Mouse (Mus musculus) mouse trophoblast stem cell (cell line): Measurements from ENCODE around the gene Tmx1.

ENCODE experiments used
- in situ Hi-C, 2 experiments: fragments of 300-500 bp; cut with MseI, MboI; formaldehyde crosslinking; loops; 2 replicates in 1 of 2; 3 replicates in 1 of 2; pipeline ENCODE4 v1.15.1; 2025

Tmx1 gene

DNA sequence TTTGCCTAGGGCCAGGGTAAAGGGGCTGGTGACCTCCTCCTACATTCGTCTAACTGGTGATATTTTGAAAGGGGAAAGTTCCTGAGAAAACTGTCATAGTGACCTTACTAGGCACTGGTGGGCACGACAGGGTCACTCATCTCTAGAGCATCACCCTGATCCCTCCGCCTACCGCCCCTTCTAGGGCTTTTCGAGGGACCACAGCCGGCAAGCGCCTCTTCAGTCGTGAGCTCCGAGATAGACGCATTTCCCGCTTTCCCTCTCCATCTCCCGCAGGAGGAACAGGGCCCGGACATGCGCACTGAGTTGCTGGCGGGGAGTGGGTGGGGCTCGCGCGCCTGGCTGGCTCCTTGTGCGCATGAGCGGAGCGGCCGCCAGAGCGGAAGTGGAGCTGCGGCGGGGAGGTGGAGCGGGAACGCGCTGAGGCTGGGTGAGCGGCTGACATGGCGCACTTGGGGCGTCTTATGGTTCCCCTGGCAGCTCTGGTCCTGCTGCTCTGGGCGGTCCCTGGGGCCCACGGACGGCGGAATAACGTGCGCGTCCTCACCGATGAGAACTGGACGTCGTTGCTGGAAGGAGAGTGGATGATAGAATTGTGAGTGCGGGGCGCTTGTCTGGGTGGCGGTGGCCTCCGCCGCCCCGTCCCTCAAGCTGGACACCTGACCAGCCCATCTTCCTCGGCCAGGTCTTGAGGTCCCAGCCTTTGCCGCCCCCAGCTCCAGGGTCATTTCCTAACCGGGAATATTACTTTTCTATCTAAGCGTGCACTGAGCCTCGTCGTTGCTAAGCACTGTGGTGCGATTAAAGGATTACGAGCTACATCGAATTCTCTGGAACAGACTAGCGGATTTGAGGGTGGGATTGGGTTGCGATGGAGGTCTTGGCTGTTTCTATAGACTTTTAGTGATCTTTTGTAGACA is at the start of gene Tmx1:
Tmx1 (plus strand) TSS at position 370 of the 920 bp plus-strand sequence.
- in situ Hi-C loops: no loop called here

DNA sequence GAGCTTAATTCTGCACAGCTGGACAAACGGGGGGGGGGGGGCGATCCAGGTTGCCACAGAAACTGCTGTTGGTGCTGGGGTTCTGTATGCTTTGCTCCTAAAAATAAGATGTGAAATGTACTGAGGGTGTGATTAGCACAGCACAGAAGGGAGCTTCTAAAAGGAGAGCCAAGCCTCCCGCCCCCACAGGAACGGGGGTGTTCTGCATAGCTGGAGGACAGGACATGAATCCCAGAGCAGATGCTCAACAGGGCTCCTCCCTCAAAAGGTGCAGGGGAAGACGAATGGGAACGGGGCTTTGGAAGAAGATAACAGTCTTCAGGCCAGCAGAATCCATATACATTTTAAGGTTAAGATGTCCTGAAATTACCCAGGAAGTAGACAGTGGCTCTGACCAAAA is 48.6 kb upstream of the Tmx1 start:
- in situ Hi-C loops: no loop called here

DNA sequence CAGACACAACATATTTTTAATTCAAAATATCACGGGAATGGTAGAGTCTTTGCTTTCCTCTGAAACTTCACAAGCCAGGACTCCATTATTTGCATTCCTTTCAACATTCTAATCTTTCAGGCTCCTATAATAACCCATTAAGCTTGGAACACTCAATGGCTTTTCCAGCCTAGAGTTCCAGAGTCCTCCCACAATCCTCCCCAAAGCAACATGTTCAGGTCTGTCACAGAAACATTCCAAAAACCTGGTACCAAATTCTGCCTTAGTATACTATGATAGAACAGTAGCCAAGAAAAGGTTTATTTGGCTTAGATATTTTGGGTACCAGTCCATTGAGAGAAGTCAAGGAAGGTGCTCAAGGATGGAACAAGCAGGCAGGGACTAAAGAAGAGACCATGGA is 44.5 kb upstream of the Tmx1 start:
- in situ Hi-C loops: no loop called here

DNA sequence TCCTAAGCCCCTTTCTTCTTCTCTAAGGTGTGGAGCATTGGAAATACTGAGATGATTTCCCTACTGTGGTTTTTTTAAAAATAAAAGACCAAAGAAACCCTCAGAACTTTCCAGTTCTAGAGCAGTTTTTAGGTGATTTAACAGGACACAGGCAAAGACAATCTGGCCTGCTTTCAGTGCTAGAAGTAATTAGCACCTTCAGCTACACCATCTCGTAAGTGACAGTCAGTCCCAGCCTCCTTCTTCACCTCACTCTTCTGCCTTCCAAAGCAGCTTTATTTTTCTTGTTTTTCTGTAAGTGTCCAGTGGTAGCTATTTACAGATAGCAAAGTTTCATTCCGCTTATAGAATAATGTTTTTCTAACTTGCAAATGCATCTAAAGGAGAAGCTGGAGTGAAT is 43.3 kb upstream of the Tmx1 start:
- in situ Hi-C loops: no loop called here

DNA sequence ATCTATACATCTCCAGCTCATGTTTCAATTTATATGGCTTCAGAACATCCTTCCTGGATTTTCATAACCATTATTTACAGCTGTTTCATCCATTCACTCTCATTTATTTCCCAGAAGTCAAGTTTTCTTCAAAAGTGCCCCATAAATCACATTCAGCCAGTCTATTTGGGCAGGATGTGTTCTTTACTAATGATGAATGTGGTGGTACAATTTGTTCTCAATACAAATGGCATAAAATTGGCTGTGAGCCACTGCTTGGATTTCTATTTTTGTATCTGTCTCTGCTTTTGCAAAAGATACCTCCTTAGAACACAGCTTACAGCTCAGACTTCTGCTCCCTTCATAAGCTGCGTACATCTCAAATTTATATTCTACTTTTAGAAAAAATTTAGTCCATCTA is 32.7 kb upstream of the Tmx1 start:
- in situ Hi-C loops: no loop called here

DNA sequence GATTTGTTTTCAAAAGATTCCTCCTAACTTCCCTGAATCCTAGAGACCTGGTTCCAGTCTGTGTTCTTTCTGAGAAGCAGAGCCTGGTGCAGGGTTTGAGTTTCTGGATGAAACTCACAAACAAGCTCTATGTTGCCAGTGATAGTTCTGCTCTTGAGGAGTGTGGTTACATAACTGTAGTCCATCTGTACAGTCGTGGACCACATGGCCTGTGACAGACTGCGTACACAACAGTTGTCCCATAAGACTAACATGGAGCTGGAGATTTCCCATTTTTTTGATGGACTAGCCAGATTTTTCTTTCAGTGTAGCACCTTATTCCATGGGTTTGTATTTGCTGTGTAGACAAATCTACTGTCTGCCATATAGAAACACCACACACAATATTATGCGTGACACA is 31.9 kb upstream of the Tmx1 start:
- in situ Hi-C loops: no loop called here

DNA sequence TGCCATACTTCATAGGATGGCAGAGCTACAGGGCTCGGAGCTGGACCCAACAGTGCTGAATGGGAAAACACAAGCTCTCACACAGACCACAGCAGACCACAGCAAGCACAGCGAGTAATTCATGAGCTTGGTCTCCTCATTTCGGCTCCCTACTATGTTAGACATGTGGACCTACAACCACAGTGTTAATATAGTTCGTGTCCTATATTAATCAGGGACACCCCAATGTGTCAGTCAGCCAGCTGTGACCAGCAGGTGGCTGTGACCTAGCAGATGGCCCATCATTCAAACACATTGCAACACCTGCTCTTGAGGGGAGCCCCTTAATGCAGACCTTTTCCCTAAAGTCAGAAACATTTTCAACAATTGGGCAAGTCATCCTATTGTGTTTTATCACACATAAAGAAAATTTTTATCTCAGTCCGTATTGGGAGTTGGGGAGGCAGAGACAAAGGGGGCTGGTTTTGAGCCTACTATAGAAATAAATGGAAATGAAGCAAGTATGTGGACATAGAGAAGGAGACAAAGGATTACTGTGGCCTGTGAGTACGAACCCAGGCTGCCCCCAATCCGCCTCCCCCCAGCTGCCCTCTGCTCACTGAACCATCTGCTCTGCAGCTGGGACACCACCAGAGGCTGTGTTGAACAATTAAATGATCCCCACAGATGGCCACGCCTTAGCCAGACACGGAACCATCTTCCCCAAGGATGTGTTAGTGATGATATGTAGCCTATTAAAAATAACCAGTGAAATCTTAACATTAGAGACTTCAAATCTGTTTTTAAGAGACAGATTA is 30.4 kb upstream of the Tmx1 start:
- in situ Hi-C loops: no loop called here

DNA sequence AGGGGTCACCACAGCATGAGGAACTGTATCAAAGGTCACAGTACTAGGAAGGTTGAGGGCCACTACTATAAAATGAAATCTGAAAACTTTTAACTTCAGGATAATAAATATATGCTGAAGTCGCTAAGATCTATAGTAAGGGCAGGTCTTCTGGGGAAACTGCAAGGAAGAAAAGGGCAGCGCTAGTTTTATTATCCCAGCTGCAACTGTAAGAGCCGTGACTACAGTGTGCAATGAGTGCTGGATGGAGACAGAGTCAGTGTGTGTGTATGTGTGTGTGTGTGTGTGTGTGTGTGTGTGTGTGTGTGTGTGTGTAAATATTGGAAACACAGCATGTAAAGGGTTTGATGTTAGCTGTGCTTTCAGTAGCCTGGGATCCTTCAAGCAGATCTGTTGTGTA is 25.0 kb upstream of the Tmx1 start:
- in situ Hi-C loops: loop anchor here in 1 of 2 experiments (25.0 kb wide), 1 partner anchor 191 kb away; the partner anchor contains the start of gene Pygl

DNA sequence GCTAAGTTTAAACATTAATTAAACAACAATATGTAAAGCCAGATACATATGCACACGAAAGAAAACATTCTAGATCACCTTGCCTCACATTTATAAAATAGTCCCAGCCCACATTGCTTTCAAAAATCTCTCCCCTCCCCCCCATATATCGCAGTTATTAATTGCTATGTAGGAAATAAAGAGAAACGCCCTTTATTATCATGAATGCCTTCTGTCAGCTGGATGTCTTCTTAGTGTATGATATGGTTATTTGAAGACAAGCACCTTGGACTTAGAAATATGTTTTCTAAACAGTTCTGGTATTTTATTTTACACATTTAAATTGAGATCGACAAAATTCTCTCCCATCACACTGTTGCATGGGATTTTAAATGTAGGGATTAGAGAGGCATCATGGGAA is 23.3 kb upstream of the Tmx1 start:
- in situ Hi-C loops: loop anchor here (10.0 to 25.0 kb wide), 3 partner anchors 85 to 195 kb away; partner anchors contain the start of genes Pygl (in 2 of the 2) and Trim9 (in 1 of the 2)

DNA sequence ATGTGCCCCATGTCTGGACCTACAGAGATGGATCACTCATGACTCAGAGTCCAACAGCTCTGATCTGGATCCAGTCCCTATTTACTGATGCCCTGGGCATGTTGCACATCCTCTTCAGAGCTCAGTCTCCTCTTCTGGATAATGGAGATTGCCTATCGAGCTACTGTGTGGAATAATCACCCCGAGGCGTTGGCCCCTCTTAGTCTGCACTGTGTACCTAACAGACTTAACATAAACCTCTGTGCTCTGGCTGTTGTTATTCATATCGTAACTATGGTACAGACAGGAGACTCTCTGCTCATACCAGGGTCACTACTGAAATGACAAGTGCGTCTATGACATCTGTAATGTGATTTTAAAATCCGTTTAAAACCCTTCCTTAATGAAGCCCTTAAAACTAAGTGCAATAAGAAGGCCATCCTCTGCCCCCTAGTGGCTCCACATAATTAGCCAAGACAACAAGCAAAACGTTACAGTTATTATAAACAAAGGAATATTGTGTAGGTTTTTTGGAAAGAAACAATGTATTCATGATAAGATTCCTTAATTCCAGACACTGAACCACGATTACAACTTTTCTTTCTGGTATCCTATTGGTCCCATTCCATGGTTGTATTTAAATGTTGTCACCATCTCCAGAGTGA is 22.5 kb upstream of the Tmx1 start:
- in situ Hi-C loops: loop anchor here (10.0 to 25.0 kb wide), 3 partner anchors 86 to 196 kb away; partner anchors contain the start of genes Pygl (in 2 of the 2) and Trim9 (in 1 of the 2)

DNA sequence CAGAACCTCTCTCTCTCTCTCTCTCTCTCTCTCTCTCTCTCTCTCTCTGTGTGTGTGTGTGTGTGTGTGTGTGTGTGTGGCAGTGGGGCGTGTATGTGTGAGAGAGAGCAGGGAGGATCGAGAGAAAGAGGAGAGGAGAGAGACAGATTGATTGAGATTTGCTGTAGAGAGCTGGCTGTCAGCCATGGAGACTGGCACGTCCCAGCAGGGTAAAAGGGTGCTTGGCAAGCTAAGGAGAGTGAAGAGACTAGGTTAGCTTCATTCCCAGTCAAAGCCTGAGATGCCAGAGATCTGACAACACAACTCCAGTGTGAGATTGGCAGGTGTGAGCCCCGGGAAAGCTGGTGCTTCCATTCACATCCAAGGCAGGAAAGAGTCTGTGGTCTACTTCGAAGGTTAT is 21.5 kb upstream of the Tmx1 start:
- in situ Hi-C loops: loop anchor here (10.0 to 25.0 kb wide), 3 partner anchors 87 to 197 kb away; partner anchors contain the start of genes Pygl (in 2 of the 2) and Trim9 (in 1 of the 2)

DNA sequence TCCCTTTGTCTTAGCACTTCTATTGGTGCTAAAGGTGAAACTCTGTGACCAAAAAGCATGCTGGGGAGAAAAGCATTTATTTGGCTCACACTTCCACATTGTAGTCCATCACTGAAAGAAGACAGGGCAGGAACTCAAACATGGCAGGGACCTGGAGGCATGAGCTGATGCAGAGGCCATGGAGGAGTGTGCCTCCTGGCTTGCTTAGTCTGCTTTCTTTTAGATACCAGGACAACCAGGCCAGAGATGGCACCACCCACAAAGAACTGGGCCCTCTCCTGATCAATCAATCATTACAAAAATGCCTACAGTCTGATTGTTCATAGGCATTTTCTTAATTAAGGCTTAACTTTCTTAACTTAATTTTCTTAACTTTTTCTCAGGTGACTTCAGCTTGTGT is 2.9 kb upstream of the Tmx1 start:
- in situ Hi-C loops: loop anchor here in 1 of 2 experiments (25.0 kb wide), 1 partner anchor 213 kb away; the partner anchor contains the start of gene Pygl

DNA sequence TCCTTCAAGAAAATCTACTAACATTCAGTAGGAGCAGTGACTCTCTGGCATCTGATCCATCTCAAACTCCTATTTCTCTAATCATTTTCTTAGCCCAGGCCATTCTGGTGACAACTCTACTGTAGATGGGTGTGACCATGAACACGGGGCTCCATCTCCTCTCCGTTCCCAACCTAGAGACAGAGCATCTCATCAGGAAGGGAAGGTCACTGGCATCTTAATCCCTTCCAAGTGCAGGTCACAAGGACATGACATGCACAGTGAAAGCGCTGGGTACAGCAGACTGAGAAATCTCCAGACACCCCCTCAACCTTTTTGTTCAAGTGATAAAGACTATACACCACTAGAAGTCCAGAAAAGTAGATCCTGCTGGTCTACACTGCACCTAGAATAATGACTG is 1.4 kb upstream of the Tmx1 start:
- in situ Hi-C loops: no loop called here

DNA sequence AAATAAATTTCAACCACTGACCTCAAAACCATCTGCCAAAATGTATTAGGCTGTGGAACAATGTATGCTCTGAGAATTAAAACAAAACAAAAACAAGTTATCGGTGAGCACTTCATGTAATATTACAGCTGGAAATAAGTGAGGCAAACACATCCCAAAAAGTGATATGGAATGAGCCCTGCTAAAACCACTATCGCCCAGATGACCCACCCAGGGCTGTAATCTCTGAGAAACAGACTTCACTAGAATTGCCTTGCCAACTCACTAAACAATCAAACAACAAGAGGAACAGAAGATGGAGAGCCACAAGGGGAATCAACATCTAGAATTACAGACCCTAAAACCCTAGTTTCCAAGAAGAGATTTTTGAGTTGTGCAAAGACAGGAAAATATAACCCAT is 752 bp upstream of the Tmx1 start:
- in situ Hi-C loops: no loop called here

DNA sequence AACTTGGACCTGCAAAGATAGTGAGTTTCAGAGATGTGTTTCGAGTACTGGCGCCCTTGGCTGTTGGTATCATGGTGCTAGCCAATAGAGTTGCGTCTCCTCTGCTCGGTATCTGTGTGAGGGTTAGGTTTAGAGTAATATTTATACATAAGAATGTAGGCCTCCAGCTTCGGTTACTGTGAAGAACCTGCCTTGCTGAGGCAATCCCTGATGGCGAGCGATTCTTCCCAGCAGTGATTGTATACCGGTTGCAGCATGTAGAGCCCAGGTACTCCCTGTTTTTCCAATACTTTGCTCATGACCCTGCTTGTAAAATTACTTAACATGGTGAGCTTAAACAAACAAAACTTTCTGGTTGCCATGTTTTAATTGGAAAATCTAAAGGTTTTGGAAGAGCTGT is 2.3 kb downstream of the Tmx1 start:
- in situ Hi-C loops: no loop called here

DNA sequence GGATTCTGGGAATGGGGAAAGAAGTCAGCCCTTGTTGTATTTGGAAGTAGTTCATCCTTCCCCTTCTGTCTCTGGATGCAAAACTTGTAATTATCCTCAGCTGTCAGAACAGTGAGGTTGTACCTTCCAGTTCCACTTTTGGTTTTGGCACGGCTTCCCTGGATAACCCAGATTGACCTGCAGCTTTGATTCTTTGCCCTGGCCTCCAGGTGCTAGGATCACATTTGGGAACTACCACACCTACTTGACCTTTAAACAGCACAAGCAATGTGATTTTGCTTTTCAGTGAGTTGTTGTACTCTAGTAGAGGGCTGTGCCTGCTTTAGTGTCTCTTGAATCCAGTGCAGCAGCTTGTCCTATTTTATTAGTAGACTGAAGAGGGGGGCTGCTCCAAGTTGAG is 6.7 kb downstream of the Tmx1 start:
- in situ Hi-C loops: no loop called here

DNA sequence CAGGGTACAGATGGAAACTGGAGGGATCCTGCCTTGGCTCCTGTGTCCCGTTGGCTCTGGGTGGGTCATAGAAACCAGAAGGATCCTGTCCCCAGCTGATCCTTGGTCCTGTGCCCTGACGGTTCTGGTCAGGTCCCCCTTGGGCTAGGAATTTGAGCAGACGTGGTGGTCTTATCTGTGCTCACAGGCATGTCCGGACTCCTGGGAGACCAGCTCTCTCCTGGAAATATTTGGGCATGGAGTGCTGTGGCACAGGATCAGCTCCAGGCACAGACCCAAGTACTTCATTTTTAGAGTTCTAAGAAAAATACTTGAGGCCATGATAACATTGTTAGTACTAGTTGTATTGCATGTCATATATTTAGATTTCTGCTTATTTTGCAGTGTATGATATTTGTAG is 11.1 kb downstream of the Tmx1 start:
- in situ Hi-C loops: no loop called here

DNA sequence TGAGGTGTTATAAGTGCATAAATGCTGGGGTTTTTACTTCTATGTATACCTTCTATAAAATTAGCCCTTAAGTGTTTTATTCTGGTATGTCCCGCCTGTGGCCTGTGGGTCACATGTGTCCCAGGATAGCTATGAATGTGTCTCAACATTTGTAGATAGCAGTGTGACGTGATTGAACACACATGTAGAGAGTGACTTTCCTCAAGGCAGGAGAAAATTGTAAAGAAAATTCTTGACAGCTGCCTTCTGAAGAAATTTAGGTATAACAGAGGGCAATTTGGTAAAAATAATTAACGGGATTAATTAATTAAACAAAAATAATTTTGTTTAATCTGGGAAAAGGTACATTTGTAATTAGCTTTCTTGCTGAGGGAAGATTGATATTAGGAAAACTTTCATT is 22.4 kb downstream of the Tmx1 start:
- in situ Hi-C loops: no loop called here

DNA sequence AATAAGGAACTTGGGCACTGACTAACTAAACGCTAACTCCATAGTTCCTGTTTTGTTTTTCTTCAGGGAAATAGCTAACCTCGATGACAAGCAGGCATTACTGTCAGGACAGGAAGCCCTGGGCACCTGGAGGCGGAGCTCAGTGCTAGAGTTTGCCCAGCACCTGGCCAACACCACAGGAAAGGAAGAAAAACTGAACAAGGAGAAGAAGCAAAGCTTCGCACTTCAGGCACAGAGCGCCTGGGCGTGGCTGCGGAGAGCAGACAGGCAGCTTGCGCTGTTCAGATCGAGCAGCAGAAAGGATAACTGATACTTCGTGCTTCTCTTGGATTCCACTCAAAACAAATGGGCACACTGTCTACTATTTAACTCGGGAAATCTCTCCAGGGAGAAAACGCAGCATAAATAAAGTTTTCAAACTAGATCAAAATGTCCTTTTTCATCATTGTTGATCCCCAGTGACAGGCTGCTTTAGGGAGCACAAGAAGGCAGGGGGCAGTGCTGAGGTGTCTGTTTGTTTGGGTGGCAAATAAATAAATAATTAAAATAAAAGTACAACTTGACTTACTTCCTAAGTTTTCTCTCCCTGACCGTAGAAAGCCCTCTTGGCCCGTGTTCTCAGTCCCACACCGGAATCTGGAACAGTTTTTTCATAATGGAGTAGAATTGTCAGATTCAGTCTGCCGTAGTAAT is 24.1 kb downstream of the Tmx1 start:
- in situ Hi-C loops: no loop called here

DNA sequence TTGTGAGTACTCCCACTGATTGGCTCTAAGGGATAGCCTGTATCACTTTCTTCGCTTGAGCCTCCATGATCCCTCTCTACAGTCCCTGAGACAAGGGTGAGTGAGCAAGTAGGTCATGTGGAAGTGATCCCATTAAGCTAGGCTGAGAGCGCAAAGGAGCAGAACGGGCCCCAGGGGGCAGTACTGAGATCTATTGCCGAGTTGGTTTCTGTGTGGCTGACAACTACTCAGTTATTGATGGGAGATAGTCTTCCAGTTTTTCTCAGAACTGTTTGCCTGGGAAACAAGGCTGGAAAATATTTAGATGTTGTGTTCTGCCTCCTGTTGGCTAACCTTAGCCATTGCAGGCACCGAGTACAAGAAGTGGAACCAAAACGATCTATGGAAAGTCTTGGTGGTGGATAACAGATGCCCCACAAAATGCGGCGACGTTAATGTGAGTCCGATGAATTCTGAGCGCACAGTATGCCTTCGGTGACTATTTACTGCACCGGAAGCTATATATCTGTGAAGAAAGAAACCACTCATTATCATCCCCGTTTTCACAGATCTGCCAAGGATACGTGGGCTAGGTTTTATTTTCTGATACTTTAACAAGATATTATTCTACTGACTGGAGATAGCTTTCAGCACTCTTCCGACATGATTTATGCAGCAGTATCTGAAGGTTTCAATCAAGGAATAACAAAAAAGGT is 24.8 kb downstream of the Tmx1 start:
- in situ Hi-C loops: no loop called here

DNA sequence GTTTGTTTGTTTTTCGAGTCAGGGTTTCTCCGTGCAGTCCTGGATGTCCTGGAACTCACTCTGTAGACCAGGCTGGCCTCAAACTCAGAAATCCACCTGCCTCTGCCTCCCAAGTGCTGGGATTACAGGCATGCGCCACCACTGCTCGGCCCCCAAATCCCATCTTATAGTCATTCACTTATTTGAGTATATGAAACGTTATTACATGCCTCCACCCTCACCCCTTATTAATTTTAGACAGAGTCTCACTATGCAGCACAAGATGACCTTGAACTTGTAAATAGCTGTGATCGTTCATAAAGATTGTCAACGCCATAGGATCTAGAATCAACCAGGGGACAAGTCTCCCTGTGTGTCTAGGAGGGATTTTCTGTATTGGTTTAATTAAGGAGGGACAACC is 33.1 kb downstream of the Tmx1 start:
- in situ Hi-C loops: no loop called here
